Mouse (Mus musculus) lung, postnatal 10 days (tissue): ENCODE results near the gene H2afb3.
"Not testable (repeated sequence)": the region's sequence is repeated elsewhere in the genome, so short reads cannot be mapped to it uniquely, and the experiment has no call there.

ENCODE experiments used
- DNase-seq: peaks from one replicate; pipeline ENCODE4 v3.0.0; 2021

H2afb3 gene

DNA sequence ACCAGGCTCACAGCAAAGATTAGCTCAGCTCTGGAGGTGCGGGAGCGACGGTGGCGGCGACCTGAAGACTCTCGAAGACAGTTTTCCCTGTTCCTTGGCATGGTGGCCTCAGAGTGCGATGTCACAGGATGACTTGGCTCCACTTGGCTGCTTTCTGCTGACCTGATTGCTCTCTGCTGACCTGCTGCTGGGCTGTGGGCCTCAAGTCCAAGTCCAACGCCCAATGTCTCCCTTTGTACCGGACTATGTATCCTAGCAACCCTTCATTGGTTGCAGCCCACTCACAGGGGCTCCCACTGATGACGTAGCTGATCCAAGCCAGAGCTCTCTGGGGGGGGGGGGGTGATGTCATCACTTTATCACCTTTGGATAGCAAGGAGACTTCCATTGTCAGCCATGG, at the start of gene H2afb3:
Gene H2afb3, minus strand, starts transcription at position 101 of the 400 bp plus-strand sequence.
- DNase-seq: not testable (repeated sequence)

DNA sequence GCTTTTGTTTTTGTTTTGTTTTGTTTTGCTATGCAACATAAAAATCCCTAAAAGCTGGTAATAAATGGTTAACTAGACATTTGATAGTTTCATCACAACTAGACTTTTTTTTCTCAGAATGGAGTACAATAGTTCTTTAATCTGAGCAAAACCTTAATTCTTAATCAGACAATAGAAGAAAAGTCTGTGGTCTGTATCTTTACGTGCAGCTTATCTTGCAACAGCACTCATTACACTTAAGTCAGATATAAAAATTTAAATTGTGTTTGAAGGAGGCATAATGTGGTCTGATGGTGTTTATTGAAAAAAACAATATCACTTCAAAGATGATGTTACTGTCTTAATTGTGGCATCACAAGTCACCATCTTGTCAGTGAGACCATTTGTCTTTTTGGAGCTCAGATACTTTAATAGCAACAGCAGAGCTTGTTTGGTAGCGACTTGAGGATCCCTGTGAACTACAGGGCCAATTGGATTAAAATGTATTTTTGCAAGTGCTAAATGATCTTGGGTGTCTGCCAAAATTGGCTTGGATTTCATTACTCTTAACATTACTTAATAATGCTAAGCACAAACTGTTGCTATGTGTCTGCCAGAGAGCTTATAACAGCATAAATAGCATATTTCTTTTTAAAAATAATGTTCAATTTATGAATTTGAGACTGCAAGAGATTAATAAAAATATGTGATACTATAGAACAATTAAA, 11.3 kb downstream of the H2afb3 start:
- no peak for DNase-seq

- no peak for DNase-seq
Measured at GRCm38 (mm10) chrX:120292832-120293750, 19.8 kb downstream of the H2afb3 start.

DNA sequence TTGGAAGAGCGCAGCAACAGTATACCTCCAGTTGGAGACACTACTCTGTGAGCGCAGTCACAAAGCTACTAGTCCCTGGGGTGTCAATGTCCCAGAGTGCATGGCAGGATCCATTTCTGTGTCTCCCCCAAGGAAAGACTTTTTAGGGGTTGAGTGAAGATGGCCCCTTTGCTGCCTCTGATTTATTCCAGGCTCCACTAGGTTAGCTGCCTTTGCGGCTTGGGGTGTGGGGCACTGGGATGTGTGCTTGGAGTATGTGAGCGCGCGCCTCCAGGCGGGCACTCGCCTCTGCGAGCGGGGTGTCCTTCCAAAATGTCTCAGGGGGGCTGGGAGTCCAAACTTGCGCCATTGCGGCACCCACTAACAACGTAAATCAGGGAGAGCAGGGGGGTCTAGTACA, 21.2 kb downstream of the H2afb3 start:
- DNase-seq: no peak

DNA sequence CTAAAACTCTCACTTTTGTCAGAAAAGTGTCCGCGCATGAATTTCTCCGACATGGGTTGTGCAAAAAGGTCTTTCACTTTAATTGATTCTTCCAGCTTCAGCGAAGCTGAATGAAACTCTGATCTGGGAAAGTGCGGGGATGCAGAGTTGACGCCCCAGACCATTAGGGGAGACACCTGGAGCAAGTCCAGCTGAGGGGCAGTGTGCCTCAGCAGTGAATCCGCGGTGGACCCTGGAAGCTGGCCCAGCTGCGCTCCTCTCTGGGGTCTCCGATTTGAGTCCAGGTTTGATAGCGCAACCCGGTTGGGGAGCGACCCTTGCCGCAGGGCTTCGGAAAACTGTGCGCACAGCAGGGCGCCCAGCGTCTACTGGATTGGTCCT, 22.0 kb downstream of the H2afb3 start:
- no peak for DNase-seq

GRCm38 (mm10) chrX:120290011-120290899, 22.6 kb downstream of the H2afb3 start, which contains the start of gene Pcdh11x:
TSS of gene Pcdh11x (plus strand) at chrX:120290259.
- DNase-seq: peak; percentile 34

DNA sequence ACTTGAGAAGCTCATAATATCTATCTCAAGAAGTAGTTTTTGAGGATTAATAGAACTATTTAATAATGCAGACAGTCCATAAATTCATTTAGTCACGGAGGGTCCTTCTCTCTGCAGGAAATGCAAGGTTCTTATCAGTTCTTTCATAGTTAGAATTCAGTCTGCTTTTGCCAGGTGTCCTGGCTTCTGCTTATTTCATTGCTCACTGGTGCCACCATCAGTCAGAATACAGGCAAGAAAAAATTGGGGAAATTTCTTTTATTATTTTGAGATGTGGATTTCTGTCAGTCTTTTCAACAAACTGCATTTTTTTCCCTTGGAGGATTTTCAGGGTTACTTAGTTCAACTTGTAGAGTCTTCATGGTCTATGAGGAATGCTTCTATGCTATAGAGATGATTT, 25.4 kb downstream of the H2afb3 start:
- DNase-seq: no peak

GRCm38 (mm10) chrX:120285522-120285921, 27.4 kb downstream of the H2afb3 start:
- DNase-seq: no peak
